Mouse (Mus musculus): ENCODE results near the gene Fam183b. TPM values are rescaled to one million over a fixed set of nuclear protein-coding genes. Genes with fewer than 3 reads are reported as not detected.
A peak's percentile ranks its signal among the peaks of the same experiment; 100 is the strongest.

Fam183b gene
- total and polyA plus RNA-seq, 2 experiments from 2014 or later: 2.6 to 17.3 TPM

GRCm38 (mm10) chr11:58803871-58804270 lies 2.1 kb upstream of the Fam183b start:
- Histone ChIP-seq H3K36me3 (ENCODE audit: insufficient read depth, low read length) (no peaks in the 10 kb centered on the region), H3K4me2 (ENCODE audit: low read depth, low read length, poor library complexity, severe bottlenecking) (no peak overlapping the region), H3K9ac (replicated peaks; ENCODE audit: low read length, poor library complexity, severe bottlenecking) (no peak overlapping the region), H3K27ac (ENCODE audit: low read depth, low read length) (no peak overlapping the region), H3K4me1 (ENCODE audit: insufficient read depth, low read length) (peaks cover 4% of the 10 kb centered on the region; the same call in 1 of the 2 replicates), H3K4me3 (ENCODE audit: low read depth, low read length) (no peak overlapping the region), H3K27me3 (ENCODE audit: insufficient read depth, low read length) (no peaks in the 10 kb centered on the region), H3K9me3 (ENCODE audit: low read length) (no peaks in the 10 kb centered on the region)
- no peak for DNase-seq (ENCODE audit: low spot score)
- 81% methylated on average over 4 of the region's 4 CpGs for WGBS
- TF ChIP-seq CTCF (IDR thresholded peaks at IDR 0.05): no peak
- no peak for ATAC-seq (ENCODE audit: low FRiP score)

GRCm38 (mm10) chr11:58799747-58800146 lies 2.0 kb downstream of the Fam183b start:
- no peak overlapping the region for H3K27ac ChIP-seq (ENCODE audit: low read depth, low read length)
- ATAC-seq (ENCODE audit: low FRiP score) (no peak), DNase-seq (ENCODE audit: low spot score) (no peak)
- H3K9ac ChIP-seq (replicated peaks; ENCODE audit: low read length, poor library complexity, severe bottlenecking): no peak overlapping the region
- H3K4me1 ChIP-seq (ENCODE audit: insufficient read depth, low read length): peaks cover 4% of the 10 kb centered on the region; the same call in 1 of the 2 replicates
- H3K36me3 ChIP-seq (ENCODE audit: insufficient read depth, low read length): no peaks in the 10 kb centered on the region
- no peaks in the 10 kb centered on the region for H3K27me3 ChIP-seq (ENCODE audit: insufficient read depth, low read length)
- 84% methylated on average over 5 of the region's 5 CpGs for WGBS
- TF ChIP-seq CTCF (IDR thresholded peaks at IDR 0.05): no peak
- H3K9me3 ChIP-seq (ENCODE audit: low read length): no peaks in the 10 kb centered on the region
- H3K4me2 ChIP-seq (ENCODE audit: low read depth, low read length, poor library complexity, severe bottlenecking): no peak overlapping the region
- no peak overlapping the region for H3K4me3 ChIP-seq (ENCODE audit: low read depth, low read length)

- DNase-seq (ENCODE audit: low spot score) (peak; percentile 4), ATAC-seq (ENCODE audit: low FRiP score) (no peak)
- Histone ChIP-seq H3K4me2 (ENCODE audit: low read depth, low read length, poor library complexity, severe bottlenecking) (no peak overlapping the region), H3K27me3 (ENCODE audit: insufficient read depth, low read length) (no peaks in the 10 kb centered on the region), H3K36me3 (ENCODE audit: insufficient read depth, low read length) (no peaks in the 10 kb centered on the region), H3K4me1 (ENCODE audit: insufficient read depth, low read length) (peaks cover 1% of the 10 kb centered on the region; the same call in 1 of the 2 replicates), H3K9me3 (ENCODE audit: low read length) (no peaks in the 10 kb centered on the region), H3K9ac (replicated peaks; ENCODE audit: low read length, poor library complexity, severe bottlenecking) (no peak overlapping the region), H3K27ac (ENCODE audit: low read depth, low read length) (no peak overlapping the region), H3K4me3 (ENCODE audit: low read depth, low read length) (no peak overlapping the region)
- no peak for TF ChIP-seq CTCF (IDR thresholded peaks at IDR 0.05)
- 77% methylated on average over 7 of the region's 7 CpGs for WGBS
These were observed 4.9 kb downstream of the Fam183b start for GRCm38 (mm10) chr11:58796850-58797249.

- DNase-seq (ENCODE audit: low spot score) (no peak), ATAC-seq (ENCODE audit: low FRiP score) (no peak)
- no peaks in the 10 kb centered on the region for H3K9me3 ChIP-seq (ENCODE audit: low read length)
- H3K9ac ChIP-seq (replicated peaks; ENCODE audit: low read length, poor library complexity, severe bottlenecking): no peak overlapping the region
- no peak overlapping the region for H3K4me2 ChIP-seq (ENCODE audit: low read depth, low read length, poor library complexity, severe bottlenecking)
- 83% methylated on average over 2 of the region's 2 CpGs for WGBS
- no peak for TF ChIP-seq CTCF (IDR thresholded peaks at IDR 0.05)
- no peaks in the 10 kb centered on the region for H3K27me3 ChIP-seq (ENCODE audit: insufficient read depth, low read length)
- H3K36me3 ChIP-seq (ENCODE audit: insufficient read depth, low read length): no peaks in the 10 kb centered on the region
- H3K4me1 ChIP-seq (ENCODE audit: insufficient read depth, low read length): no peaks in the 10 kb centered on the region
- H3K27ac ChIP-seq (ENCODE audit: low read depth, low read length): no peak overlapping the region
- H3K4me3 ChIP-seq (ENCODE audit: low read depth, low read length): no peak overlapping the region
These were observed 5.9 kb downstream of the Fam183b start for GRCm38 (mm10) chr11:58795856-58796255.

GRCm38 (mm10) chr11:58790646-58791045 lies 11.1 kb downstream of the Fam183b start:
- Histone ChIP-seq H3K4me2 (ENCODE audit: low read depth, low read length, poor library complexity, severe bottlenecking) (no peak overlapping the region), H3K4me3 (ENCODE audit: low read depth, low read length) (no peak overlapping the region), H3K9me3 (ENCODE audit: low read length) (no peaks in the 10 kb centered on the region), H3K9ac (replicated peaks; ENCODE audit: low read length, poor library complexity, severe bottlenecking) (no peak overlapping the region), H3K4me1 (ENCODE audit: insufficient read depth, low read length) (no peaks in the 10 kb centered on the region), H3K27me3 (ENCODE audit: insufficient read depth, low read length) (no peaks in the 10 kb centered on the region), H3K27ac (ENCODE audit: low read depth, low read length) (no peak overlapping the region), H3K36me3 (ENCODE audit: insufficient read depth, low read length) (no peaks in the 10 kb centered on the region)
- no peak for TF ChIP-seq CTCF (IDR thresholded peaks at IDR 0.05)
- WGBS: 83% methylated on average over 6 of the region's 6 CpGs
- no peak for DNase-seq (ENCODE audit: low spot score)
- ATAC-seq (ENCODE audit: low FRiP score): no peak

- H3K27me3 ChIP-seq (ENCODE audit: insufficient read depth, low read length): no peaks in the 10 kb centered on the region
- H3K4me1 ChIP-seq (ENCODE audit: insufficient read depth, low read length): no peaks in the 10 kb centered on the region
- no peak for DNase-seq (ENCODE audit: low spot score)
- ATAC-seq (ENCODE audit: low FRiP score): no peak
- no peak overlapping the region for H3K27ac ChIP-seq (ENCODE audit: low read depth, low read length)
- WGBS: 57% methylated on average over 2 of the region's 2 CpGs
- H3K9ac ChIP-seq (replicated peaks; ENCODE audit: low read length, poor library complexity, severe bottlenecking): no peak overlapping the region
- no peak overlapping the region for H3K4me2 ChIP-seq (ENCODE audit: low read depth, low read length, poor library complexity, severe bottlenecking)
- no peak overlapping the region for H3K4me3 ChIP-seq (ENCODE audit: low read depth, low read length)
- H3K9me3 ChIP-seq (ENCODE audit: low read length): no peaks in the 10 kb centered on the region
- no peak for TF ChIP-seq CTCF (IDR thresholded peaks at IDR 0.05)
- H3K36me3 ChIP-seq (ENCODE audit: insufficient read depth, low read length): no peaks in the 10 kb centered on the region
These were observed 11.7 kb downstream of the Fam183b start for GRCm38 (mm10) chr11:58790053-58790452.

All from midbrain, postnatal 0 days (tissue).